Mouse (Mus musculus): ENCODE data around the gene Siva1.

- TF ChIP-seq HCFC1 (IDR thresholded peaks at IDR 0.05; ENCODE audit: borderline replicate concordance, insufficient read depth, low read length): no peak
- TF ChIP-seq MAFK (IDR thresholded peaks at IDR 0.05; ENCODE audit: insufficient read depth, low read depth, low read length): no peak
- no peak for TF ChIP-seq ZNF384 (IDR thresholded peaks at IDR 0.05; ENCODE audit: low read depth, low read length)
- TF ChIP-seq ZC3H11A (IDR thresholded peaks at IDR 0.05; ENCODE audit: borderline replicate concordance, low read depth, low read length): no peak
- TF ChIP-seq CHD2 (IDR thresholded peaks at IDR 0.05; ENCODE audit: low read depth, low read length): no peak
These were observed 1.7 kb downstream of the Siva1 start for GRCm38 (mm10) chr12:112646139-112646538.
